Mouse (Mus musculus) limb, embryonic 12.5 days (tissue): ENCODE measurements at regions not wholly inside any gene's neighbourhood (a gene's known extent, or its start where the extent isn't known, plus 50 kb on each side); places are given as distances from the start of the nearest gene placed in this dataset.

ENCODE experiments used
- ATAC-seq: fragments of 200-750 bp; cut with Nextera tagmentation; 2 replicates; pipeline ENCODE4 v1.8.0; 2017; ENCODE audit warnings: low read depth, moderate TSS enrichment; ENCODE audit not compliant: insufficient number of reproducible peaks, insufficient read depth, low FRiP score, low TSS enrichment
- H3K27ac ChIP-seq: fragments of 300-500 bp; sonication (generic); 2 replicates; pipeline ENCODE4 v1.5.1; 2016; ENCODE audit warnings: mild to moderate bottlenecking, moderate library complexity
- H3K27me3 ChIP-seq: fragments of 300-500 bp; sonication (generic); 2 replicates; pipeline ENCODE4 v1.6.1; 2016; ENCODE audit warnings: mild to moderate bottlenecking, moderate library complexity
- H3K36me3 ChIP-seq: fragments of 300-500 bp; sonication (generic); 2 replicates; pipeline ENCODE4 v1.6.1; 2016; ENCODE audit warnings: mild to moderate bottlenecking, moderate library complexity
- H3K4me1 ChIP-seq: fragments of 300-500 bp; sonication (generic); replicated peaks from 2 replicates; pipeline ENCODE4 v1.6.1; 2016
- H3K4me2 ChIP-seq: fragments of 300-500 bp; sonication (generic); 2 replicates; pipeline ENCODE4 v1.6.1; 2016; ENCODE audit warnings: mild to moderate bottlenecking, moderate library complexity
- H3K4me3 ChIP-seq: fragments of 300-500 bp; sonication (generic); replicated peaks from 2 replicates; pipeline ENCODE4 v1.5.1; 2016; ENCODE audit warnings: mild to moderate bottlenecking
- H3K9ac ChIP-seq: fragments of 300-500 bp; sonication (generic); replicated peaks from 2 replicates; pipeline ENCODE4 v1.6.1; 2016; ENCODE audit warnings: mild to moderate bottlenecking, moderate library complexity
- H3K9me3 ChIP-seq: fragments of 300-500 bp; sonication (generic); 2 replicates; pipeline ENCODE4 v1.6.1; 2016; ENCODE audit warnings: mild to moderate bottlenecking, moderate library complexity
- WGBS: fragments of 180-500 bp; shearing (Covaris S2); methylation state at CpG from one replicate; pipeline ENCODE4 v1.1.7; 2016; 5-methylcytosine and 5-hydroxymethylcytosine counted together

- Histone ChIP-seq H3K9me3 (no peaks in the 10 kb centered on the region), H3K27ac (no peak overlapping the region), H3K4me3 (no peak overlapping the region), H3K36me3 (no peaks in the 10 kb centered on the region), H3K27me3 (no peaks in the 10 kb centered on the region), H3K9ac (no peak overlapping the region), H3K4me1 (no peaks in the 10 kb centered on the region), H3K4me2 (no peak overlapping the region)
- 79% methylated on average over 3 of the region's 3 CpGs for WGBS
- no peak for ATAC-seq
These were observed 84.0 kb downstream of the Slc5a7 start for GRCm38 (mm10) chr17:54214804-54215203.

- no peaks in the 10 kb centered on the region for H3K27me3 ChIP-seq
- H3K4me2 ChIP-seq = no peak overlapping the region
- no peak for ATAC-seq
- no peaks in the 10 kb centered on the region for H3K4me1 ChIP-seq
- no peaks in the 10 kb centered on the region for H3K36me3 ChIP-seq
- no peaks in the 10 kb centered on the region for H3K9me3 ChIP-seq
- no peak overlapping the region for H3K27ac ChIP-seq
- H3K4me3 ChIP-seq = no peak overlapping the region
- no peak overlapping the region for H3K9ac ChIP-seq
- WGBS = 77% methylated on average over 3 of the region's 3 CpGs
These were observed 97.1 kb downstream of the Slc5a7 start for GRCm38 (mm10) chr17:54201710-54202109.

- H3K9me3 ChIP-seq = no peaks in the 10 kb centered on the region
- H3K36me3 ChIP-seq = no peaks in the 10 kb centered on the region
- 68% methylated on average over 3 of the region's 3 CpGs for WGBS
- H3K4me3 ChIP-seq = no peak overlapping the region
- ATAC-seq = no peak
- no peak overlapping the region for H3K27ac ChIP-seq
- H3K9ac ChIP-seq = no peak overlapping the region
- H3K4me1 ChIP-seq = no peaks in the 10 kb centered on the region
- no peaks in the 10 kb centered on the region for H3K27me3 ChIP-seq
- no peak overlapping the region for H3K4me2 ChIP-seq
These were observed 106.6 kb downstream of the Slc5a7 start for GRCm38 (mm10) chr17:54192231-54192573.

- Histone ChIP-seq H3K9me3 (no peaks in the 10 kb centered on the region), H3K4me2 (no peak overlapping the region), H3K4me1 (no peaks in the 10 kb centered on the region), H3K9ac (no peak overlapping the region), H3K27ac (no peak overlapping the region), H3K36me3 (no peaks in the 10 kb centered on the region), H3K4me3 (no peak overlapping the region), H3K27me3 (no peaks in the 10 kb centered on the region)
- WGBS = 57% methylated on average over 5 of the region's 5 CpGs
- peak; percentile 47; the same call in 1 of the 2 replicates for ATAC-seq
These were observed 107.2 kb downstream of the Slc5a7 start for GRCm38 (mm10) chr17:54191526-54192230.

- no peak for ATAC-seq
- Histone ChIP-seq H3K4me3 (no peak overlapping the region), H3K27me3 (no peaks in the 10 kb centered on the region), H3K9me3 (no peaks in the 10 kb centered on the region; the same call in 1 of the 2 replicates), H3K9ac (no peak overlapping the region), H3K36me3 (no peaks in the 10 kb centered on the region), H3K4me1 (no peaks in the 10 kb centered on the region), H3K4me2 (no peak overlapping the region), H3K27ac (no peak overlapping the region)
These were observed 109.8 kb downstream of the Slc5a7 start for GRCm38 (mm10) chr17:54188997-54189553.

- H3K36me3 ChIP-seq = no peaks in the 10 kb centered on the region
- H3K4me3 ChIP-seq = no peak overlapping the region
- no peak overlapping the region for H3K9ac ChIP-seq
- no peak for ATAC-seq
- no peaks in the 10 kb centered on the region; the same call in 1 of the 2 replicates for H3K9me3 ChIP-seq
- no peak overlapping the region for H3K4me2 ChIP-seq
- no peaks in the 10 kb centered on the region for H3K27me3 ChIP-seq
- no peaks in the 10 kb centered on the region for H3K4me1 ChIP-seq
- no peak overlapping the region for H3K27ac ChIP-seq
These were observed 116.8 kb downstream of the Slc5a7 start for GRCm38 (mm10) chr17:54182073-54182472.

- no peaks in the 10 kb centered on the region; the same call in 1 of the 2 replicates for H3K9me3 ChIP-seq
- H3K4me3 ChIP-seq = no peak overlapping the region
- H3K4me1 ChIP-seq = no peaks in the 10 kb centered on the region
- 84% methylated on average over 2 of the region's 2 CpGs for WGBS
- no peak overlapping the region for H3K27ac ChIP-seq
- H3K27me3 ChIP-seq = no peaks in the 10 kb centered on the region
- H3K4me2 ChIP-seq = no peak overlapping the region
- no peaks in the 10 kb centered on the region for H3K36me3 ChIP-seq
- H3K9ac ChIP-seq = no peak overlapping the region
- ATAC-seq = no peak
These were observed 118.3 kb downstream of the Slc5a7 start for GRCm38 (mm10) chr17:54180563-54180962.

- no peaks in the 10 kb centered on the region for H3K36me3 ChIP-seq
- H3K9ac ChIP-seq = no peak overlapping the region
- no peak for ATAC-seq
- WGBS = 78% methylated on average over 1 of the region's 1 CpGs
- no peaks in the 10 kb centered on the region for H3K4me1 ChIP-seq
- H3K9me3 ChIP-seq = no peaks in the 10 kb centered on the region
- H3K27ac ChIP-seq = no peak overlapping the region
- H3K27me3 ChIP-seq = no peaks in the 10 kb centered on the region
- H3K4me3 ChIP-seq = no peak overlapping the region
- no peak overlapping the region for H3K4me2 ChIP-seq
These were observed 128.1 kb downstream of the Slc5a7 start for GRCm38 (mm10) chr17:54170762-54171161.

- Histone ChIP-seq H3K4me2 (no peak overlapping the region), H3K9me3 (no peaks in the 10 kb centered on the region), H3K9ac (no peak overlapping the region), H3K36me3 (no peaks in the 10 kb centered on the region), H3K4me3 (no peak overlapping the region), H3K27ac (no peak overlapping the region), H3K27me3 (no peaks in the 10 kb centered on the region), H3K4me1 (no peaks in the 10 kb centered on the region)
- ATAC-seq = no peak
- 46% methylated on average over 1 of the region's 1 CpGs for WGBS
These were observed 130.8 kb downstream of the Slc5a7 start for GRCm38 (mm10) chr17:54168039-54168438.

GRCm38 (mm10) chr17:54162383-54162782 is 136.5 kb downstream of the Slc5a7 start:
- WGBS = 42% methylated on average over 2 of the region's 2 CpGs
- H3K4me1 ChIP-seq = no peaks in the 10 kb centered on the region
- ATAC-seq = peak; percentile 37; the same call in 1 of the 2 replicates

GRCm38 (mm10) chr17:54158753-54159152 is 140.1 kb downstream of the Slc5a7 start:
- Histone ChIP-seq H3K4me1 (no peaks in the 10 kb centered on the region), H3K9me3 (no peaks in the 10 kb centered on the region), H3K27me3 (no peaks in the 10 kb centered on the region), H3K36me3 (no peaks in the 10 kb centered on the region), H3K9ac (no peak overlapping the region), H3K27ac (no peak overlapping the region), H3K4me3 (no peak overlapping the region), H3K4me2 (no peak overlapping the region)
- WGBS = 49% methylated on average over 4 of the region's 4 CpGs
- ATAC-seq = no peak

More at GRCm38 (mm10) chr17:54162383-54162782, 136.5 kb downstream of the Slc5a7 start:
- Histone ChIP-seq H3K9ac (no peak overlapping the region), H3K9me3 (no peaks in the 10 kb centered on the region), H3K36me3 (no peaks in the 10 kb centered on the region), H3K4me3 (no peak overlapping the region), H3K4me2 (no peak overlapping the region), H3K27me3 (no peaks in the 10 kb centered on the region), H3K27ac (no peak overlapping the region)

- Histone ChIP-seq H3K36me3 (no peaks in the 10 kb centered on the region), H3K27me3 (no peaks in the 10 kb centered on the region), H3K4me3 (no peak overlapping the region), H3K27ac (no peak overlapping the region), H3K9ac (no peak overlapping the region), H3K9me3 (no peaks in the 10 kb centered on the region), H3K4me2 (no peak overlapping the region), H3K4me1 (no peaks in the 10 kb centered on the region)
- WGBS = 90% methylated on average over 1 of the region's 1 CpGs
- no peak for ATAC-seq
These were observed 140.5 kb downstream of the Slc5a7 start for GRCm38 (mm10) chr17:54158330-54158729.
